Mouse (Mus musculus): ENCODE measurements around the gene Saysd1. TPM values are rescaled to one million over a fixed set of nuclear protein-coding genes. Genes with fewer than 3 reads are reported as not detected.

The Saysd1 gene
- polyA plus RNA-seq, 1 experiment from 2014 or later: 11.1 TPM

- H3K27ac ChIP-seq: no peak overlapping the region
- no peak for ATAC-seq (replicated peaks; ENCODE audit: low FRiP score)
Measured at GRCm38 (mm10) chr14:20175114-20175513, 36.8 kb upstream of the Saysd1 start.

GRCm38 (mm10) chr14:20174696-20175095 is 36.4 kb upstream of the Saysd1 start:
- 87% methylated on average over 6 of the region's 6 CpGs for WGBS
- Histone ChIP-seq H3K27ac (no peak overlapping the region), H3K4me3 (replicated peaks) (no peak overlapping the region), H3K9me3 (replicated peaks) (no peaks in the 10 kb centered on the region), H3K36me3 (no peaks in the 10 kb centered on the region), H3K27me3 (no peaks in the 10 kb centered on the region), H3K4me1 (peaks cover 47% of the 10 kb centered on the region), H3K9ac (no peak overlapping the region), H3K4me2 (no peak overlapping the region)
- ATAC-seq (replicated peaks; ENCODE audit: low FRiP score): no peak

More at GRCm38 (mm10) chr14:20175114-20175513, 36.8 kb upstream of the Saysd1 start:
- H3K9me3 ChIP-seq (replicated peaks): no peaks in the 10 kb centered on the region
- H3K4me1 ChIP-seq: peaks cover 52% of the 10 kb centered on the region
- H3K36me3 ChIP-seq: no peaks in the 10 kb centered on the region
- no peak overlapping the region for H3K4me2 ChIP-seq
- H3K4me3 ChIP-seq (replicated peaks): no peak overlapping the region
- H3K9ac ChIP-seq: no peak overlapping the region
- WGBS: 91% methylated on average over 7 of the region's 7 CpGs
- H3K27me3 ChIP-seq: no peaks in the 10 kb centered on the region

- H3K4me1 ChIP-seq: peaks cover 40% of the 10 kb centered on the region
- H3K4me3 ChIP-seq (replicated peaks): no peak overlapping the region
- no peak overlapping the region for H3K9ac ChIP-seq
- H3K36me3 ChIP-seq: no peaks in the 10 kb centered on the region
- no peak overlapping the region for H3K4me2 ChIP-seq
- H3K27ac ChIP-seq: no peak overlapping the region
- no peaks in the 10 kb centered on the region for H3K9me3 ChIP-seq (replicated peaks)
- WGBS: 93% methylated on average over 14 of the region's 14 CpGs
- no peak for ATAC-seq (replicated peaks; ENCODE audit: low FRiP score)
- H3K27me3 ChIP-seq: no peaks in the 10 kb centered on the region
Measured at GRCm38 (mm10) chr14:20173873-20174490, 35.6 kb upstream of the Saysd1 start.

GRCm38 (mm10) chr14:20172924-20173323 is 34.6 kb upstream of the Saysd1 start:
- H3K4me2 ChIP-seq: no peak overlapping the region
- H3K27ac ChIP-seq: 0 out of 2 replicates have a peak overlapping the region, but pooled peaks have one; percentile 45
- H3K36me3 ChIP-seq: no peaks in the 10 kb centered on the region
- H3K27me3 ChIP-seq: no peaks in the 10 kb centered on the region
- no peak for ATAC-seq (replicated peaks; ENCODE audit: low FRiP score)
- H3K9me3 ChIP-seq (replicated peaks): no peaks in the 10 kb centered on the region
- WGBS: 40% methylated on average over 4 of the region's 4 CpGs
- H3K4me3 ChIP-seq (replicated peaks): no peak overlapping the region
- H3K4me1 ChIP-seq: peaks cover 40% of the 10 kb centered on the region
- H3K9ac ChIP-seq: no peak overlapping the region

GRCm38 (mm10) chr14:20172509-20172908 is 34.2 kb upstream of the Saysd1 start:
- no peaks in the 10 kb centered on the region for H3K9me3 ChIP-seq (replicated peaks)
- H3K4me1 ChIP-seq: peaks cover 40% of the 10 kb centered on the region
- H3K27me3 ChIP-seq: no peaks in the 10 kb centered on the region
- 34% methylated on average over 5 of the region's 5 CpGs for WGBS
- 0 out of 2 replicates have a peak overlapping the region, but pooled peaks have one; percentile 45 for H3K27ac ChIP-seq
- no peak overlapping the region for H3K4me3 ChIP-seq (replicated peaks)
- H3K9ac ChIP-seq: no peak overlapping the region
- no peak for ATAC-seq (replicated peaks; ENCODE audit: low FRiP score)
- no peak overlapping the region for H3K4me2 ChIP-seq
- H3K36me3 ChIP-seq: no peaks in the 10 kb centered on the region

GRCm38 (mm10) chr14:20171840-20172239 is 33.5 kb upstream of the Saysd1 start:
- WGBS: 77% methylated on average over 3 of the region's 3 CpGs

GRCm38 (mm10) chr14:20169251-20169650 is 30.9 kb upstream of the Saysd1 start:
- H3K9ac ChIP-seq: no peak overlapping the region
- H3K27ac ChIP-seq: no peak overlapping the region
- H3K9me3 ChIP-seq (replicated peaks): no peaks in the 10 kb centered on the region
- no peak for ATAC-seq (replicated peaks; ENCODE audit: low FRiP score)
- no peaks in the 10 kb centered on the region for H3K27me3 ChIP-seq
- H3K4me1 ChIP-seq: peaks cover 68% of the 10 kb centered on the region
- H3K4me3 ChIP-seq (replicated peaks): no peak overlapping the region
- H3K36me3 ChIP-seq: no peaks in the 10 kb centered on the region
- 86% methylated on average over 4 of the region's 4 CpGs for WGBS
- no peak overlapping the region for H3K4me2 ChIP-seq

More at GRCm38 (mm10) chr14:20171840-20172239, 33.5 kb upstream of the Saysd1 start:
- Histone ChIP-seq H3K27me3 (no peaks in the 10 kb centered on the region), H3K4me3 (replicated peaks) (no peak overlapping the region), H3K4me2 (no peak overlapping the region), H3K27ac (no peak overlapping the region), H3K4me1 (peaks cover 42% of the 10 kb centered on the region), H3K36me3 (no peaks in the 10 kb centered on the region), H3K9ac (no peak overlapping the region), H3K9me3 (replicated peaks) (no peaks in the 10 kb centered on the region)
- ATAC-seq (replicated peaks; ENCODE audit: low FRiP score): no peak

- H3K4me1 ChIP-seq: peaks cover 72% of the 10 kb centered on the region
- H3K4me3 ChIP-seq (replicated peaks): no peak overlapping the region
- H3K9me3 ChIP-seq (replicated peaks): no peaks in the 10 kb centered on the region
- no peaks in the 10 kb centered on the region for H3K27me3 ChIP-seq
- no peak for ATAC-seq (replicated peaks; ENCODE audit: low FRiP score)
- 84% methylated on average over 1 of the region's 1 CpGs for WGBS
- H3K4me2 ChIP-seq: no peak overlapping the region
- H3K27ac ChIP-seq: no peak overlapping the region
- no peak overlapping the region for H3K9ac ChIP-seq
- H3K36me3 ChIP-seq: no peaks in the 10 kb centered on the region
Measured at GRCm38 (mm10) chr14:20168478-20168877, 30.1 kb upstream of the Saysd1 start.

- Histone ChIP-seq H3K4me3 (replicated peaks) (no peak overlapping the region), H3K36me3 (no peaks in the 10 kb centered on the region), H3K27ac (no peak overlapping the region), H3K27me3 (no peaks in the 10 kb centered on the region), H3K4me1 (peaks cover 72% of the 10 kb centered on the region), H3K9ac (no peak overlapping the region), H3K4me2 (no peak overlapping the region), H3K9me3 (replicated peaks) (no peaks in the 10 kb centered on the region)
- no peak for ATAC-seq (replicated peaks; ENCODE audit: low FRiP score)
- 84% methylated on average over 2 of the region's 2 CpGs for WGBS
Measured at GRCm38 (mm10) chr14:20168054-20168453, 29.7 kb upstream of the Saysd1 start.

- peak; percentile 38 for ATAC-seq (replicated peaks; ENCODE audit: low FRiP score)
- WGBS: 24% methylated on average over 1 of the region's 1 CpGs
- H3K4me2 ChIP-seq: no peak overlapping the region
- peak overlapping the region; percentile 61 for H3K27ac ChIP-seq
- H3K9ac ChIP-seq: no peak overlapping the region
- H3K4me1 ChIP-seq: peaks cover 81% of the 10 kb centered on the region
- H3K9me3 ChIP-seq (replicated peaks): no peaks in the 10 kb centered on the region
- H3K36me3 ChIP-seq: no peaks in the 10 kb centered on the region
- H3K27me3 ChIP-seq: no peaks in the 10 kb centered on the region
- no peak overlapping the region for H3K4me3 ChIP-seq (replicated peaks)
Measured at GRCm38 (mm10) chr14:20165413-20165812, 27.1 kb upstream of the Saysd1 start.

GRCm38 (mm10) chr14:20164438-20164837 is 26.1 kb upstream of the Saysd1 start:
- no peak overlapping the region for H3K4me3 ChIP-seq (replicated peaks)
- peaks cover 91% of the 10 kb centered on the region for H3K4me1 ChIP-seq
- 72% methylated on average over 7 of the region's 7 CpGs for WGBS
- no peaks in the 10 kb centered on the region for H3K36me3 ChIP-seq
- H3K27ac ChIP-seq: peak overlapping the region; percentile 61; the same call in 1 of the 2 replicates
- no peaks in the 10 kb centered on the region for H3K27me3 ChIP-seq
- no peaks in the 10 kb centered on the region for H3K9me3 ChIP-seq (replicated peaks)
- H3K4me2 ChIP-seq: no peak overlapping the region
- H3K9ac ChIP-seq: no peak overlapping the region
- 0 out of 2 replicates have a peak, but pooled peaks have one; percentile 26 for ATAC-seq (replicated peaks; ENCODE audit: low FRiP score)

GRCm38 (mm10) chr14:20162686-20163085 is 24.4 kb upstream of the Saysd1 start:
- WGBS: 60% methylated on average over 6 of the region's 6 CpGs
- H3K4me1 ChIP-seq: peaks cover 95% of the 10 kb centered on the region
- H3K27me3 ChIP-seq: no peaks in the 10 kb centered on the region
- no peak overlapping the region for H3K9ac ChIP-seq
- no peaks in the 10 kb centered on the region for H3K36me3 ChIP-seq
- H3K9me3 ChIP-seq (replicated peaks): no peaks in the 10 kb centered on the region
- no peak overlapping the region for H3K4me2 ChIP-seq
- no peak overlapping the region for H3K4me3 ChIP-seq (replicated peaks)
- H3K27ac ChIP-seq: peak overlapping the region; percentile 15; the same call in 1 of the 2 replicates
- ATAC-seq (replicated peaks; ENCODE audit: low FRiP score): no peak
